ENCODE assay signal across 8 mouse cellular contexts in genomic region chr11:120932564-120933398, GRCm38 (mm10). TPM values are rescaled to one million over a fixed set of nuclear protein-coding genes. Genes with fewer than 3 reads are reported as not detected.
DNase-seq lines count a peak whose midpoint lies in the region; ATAC-seq and TF ChIP-seq lines count a peak whose summit lies in the region.

Gene Ccdc57, minus strand, starts transcription at chr11:120932872.

- DNase-seq in ES-E14 (ENCODE audit: low read depth, low spot score) = peak; percentile 89
- peak; percentile 88 for DNase-seq in cerebellum, adult 11 months
- DNase-seq in heart, postnatal 25 days (ENCODE audit: low spot score) = peak; percentile 71
- DNase-seq in layer of hippocampus, adult 2 months (ENCODE audit: low spot score in 2 of 2) = peak; percentile 89 to 94
- peak; percentile 96 for DNase-seq in lung, embryonic 14.5 days
- peak; percentile 78 for DNase-seq in thymus, adult 2 months

- peak; percentile 96 for ATAC-seq in forebrain, embryonic 15.5 days (replicated peaks)
- peak; percentile 96 for ATAC-seq in lung, embryonic 14.5 days (ENCODE audit: insufficient read depth)

- peak within 1 kb of the TSS; percentile 79 for H3K9ac ChIP-seq in ES-E14 (ENCODE audit: insufficient read depth, low read depth, low read length, poor library complexity, severe bottlenecking)
- H3K9ac ChIP-seq in forebrain, embryonic 15.5 days (replicated peaks) = peak within 1 kb of the TSS; percentile 75
- H3K9ac ChIP-seq in lung, embryonic 14.5 days = peak within 1 kb of the TSS; percentile 69

- no peaks in the 10 kb centered on the region for H3K4me1 ChIP-seq in ES-E14 (ENCODE audit: control insufficient read depth in 2 of 2, insufficient read depth in 2 of 2, low read length in 2 of 2, poor library complexity in 1 of 2)
- peaks cover 10% of the 10 kb centered on the region; the same call in 1 of the 2 replicates for H3K4me1 ChIP-seq in forebrain, embryonic 15.5 days
- no peaks in the 10 kb centered on the region; the same call in 1 of the 2 replicates for H3K4me1 ChIP-seq in lung, embryonic 14.5 days (ENCODE audit: insufficient read depth)
- H3K4me1 ChIP-seq in olfactory bulb, adult 2 months (ENCODE audit: control insufficient read depth, insufficient read depth, low read length) = peaks cover 9% of the 10 kb centered on the region
- H3K4me1 ChIP-seq in thymus, adult 2 months (replicated peaks; ENCODE audit: control insufficient read depth, insufficient read depth, low read length) = peaks cover 11% of the 10 kb centered on the region

- no peak within 1 kb of the TSS for H3K27ac ChIP-seq in ES-E14 (ENCODE audit: insufficient read depth, low read depth, low read length, poor library complexity, severe bottlenecking)
- H3K27ac ChIP-seq in forebrain, embryonic 15.5 days (replicated peaks) = 0 out of 2 replicates have a peak within 1 kb of the TSS, but pooled peaks have one; percentile 53
- H3K27ac ChIP-seq in layer of hippocampus, adult 2 months = peak within 1 kb of the TSS; percentile 91
- no peak within 1 kb of the TSS for H3K27ac ChIP-seq in lung, embryonic 14.5 days (ENCODE audit: low read depth)
- H3K27ac ChIP-seq in olfactory bulb, adult 2 months (ENCODE audit: insufficient read depth, low read depth, low read length) = peak within 1 kb of the TSS; percentile 76
- no peak within 1 kb of the TSS for H3K27ac ChIP-seq in thymus, adult 2 months (ENCODE audit: control insufficient read depth, insufficient read depth, low read length)

- peak within 1 kb of the TSS; percentile 60 for H3K4me2 ChIP-seq in forebrain, embryonic 15.5 days (replicated peaks)
- peak within 1 kb of the TSS; percentile 85 for H3K4me2 ChIP-seq in lung, embryonic 14.5 days

- no peak for TF ChIP-seq CTCF in layer of hippocampus, adult 2 months (conservative IDR thresholded peaks at IDR 0.05)
- TF ChIP-seq CTCF in lung, embryonic 14.5 days (IDR thresholded peaks at IDR 0.05; ENCODE audit: low read depth) = no peak
- no peak for TF ChIP-seq CTCF in olfactory bulb, adult 2 months (IDR thresholded peaks at IDR 0.05; ENCODE audit: insufficient read depth, low read depth, low read length)
- TF ChIP-seq CTCF in thymus, adult 2 months (IDR thresholded peaks at IDR 0.05; ENCODE audit: borderline replicate concordance, control insufficient read depth, extremely low read depth, insufficient read depth, low read length, poor library complexity) = 0 out of 2 replicates have a peak, but pooled peaks have one; percentile 12

- no peaks in the 10 kb centered on the region for H3K27me3 ChIP-seq in forebrain, embryonic 15.5 days
- no peaks in the 10 kb centered on the region for H3K27me3 ChIP-seq in lung, embryonic 14.5 days (ENCODE audit: insufficient read depth, low read length)
- H3K27me3 ChIP-seq in thymus, adult 2 months (ENCODE audit: control insufficient read depth, insufficient read depth, low read length) = no peaks in the 10 kb centered on the region

- in situ Hi-C loops in ES-E14 (cut with MboI; ENCODE audit: low sequenced_read_pairs in 2 of 2, unreplicated experiment in 2 of 2) = no loop called here

- H3K9me3 ChIP-seq in ES-E14 (ENCODE audit: control insufficient read depth, insufficient read depth, low read depth, low read length) = no peaks in the 10 kb centered on the region
- H3K9me3 ChIP-seq in forebrain, embryonic 15.5 days = no peaks in the 10 kb centered on the region
- H3K9me3 ChIP-seq in lung, embryonic 14.5 days (ENCODE audit: low read depth, low read length) = no peaks in the 10 kb centered on the region

- peak within 1 kb of the TSS; percentile 60 to 74 for H3K4me3 ChIP-seq in ES-E14 (ENCODE audit: insufficient read depth in 1 of 2, low read depth in 1 of 2, low read length in 2 of 2, poor library complexity in 1 of 2, severe bottlenecking in 1 of 2)
- peak within 1 kb of the TSS; percentile 85 for H3K4me3 ChIP-seq in forebrain, embryonic 15.5 days
- peak within 1 kb of the TSS; percentile 98 for H3K4me3 ChIP-seq in layer of hippocampus, adult 2 months
- H3K4me3 ChIP-seq in lung, embryonic 14.5 days (ENCODE audit: low read depth, low read length) = peak within 1 kb of the TSS; percentile 71
- peak within 1 kb of the TSS; percentile 85 for H3K4me3 ChIP-seq in olfactory bulb, adult 2 months (ENCODE audit: insufficient read depth, low read depth, low read length)
- peak within 1 kb of the TSS; percentile 71 for H3K4me3 ChIP-seq in thymus, adult 2 months (ENCODE audit: control insufficient read depth, insufficient read depth, low read length)

- 10% methylated on average over 44 of the region's 44 CpGs for WGBS in forebrain, embryonic 15.5 days
- 10% methylated on average over 44 of the region's 44 CpGs for WGBS in lung, embryonic 14.5 days
- 8% methylated on average over 44 of the region's 44 CpGs for WGBS in olfactory bulb, adult 2 months
- WGBS in thymus, adult 2 months = 12% methylated on average over 44 of the region's 44 CpGs

- H3K36me3 ChIP-seq in ES-E14 (ENCODE audit: control insufficient read depth, insufficient read depth, low read length, poor library complexity, severe bottlenecking) = no peaks in the 10 kb centered on the region; the same call in 1 of the 2 replicates
- no peaks in the 10 kb centered on the region for H3K36me3 ChIP-seq in forebrain, embryonic 15.5 days
- no peaks in the 10 kb centered on the region for H3K36me3 ChIP-seq in lung, embryonic 14.5 days (ENCODE audit: insufficient read depth)
- H3K36me3 ChIP-seq in thymus, adult 2 months (ENCODE audit: control insufficient read depth, insufficient read depth, low read length) = no peaks in the 10 kb centered on the region

- TF ChIP-seq POLR2A in olfactory bulb, adult 2 months (IDR thresholded peaks at IDR 0.05; ENCODE audit: insufficient read depth, low read depth, low read length) = peak; percentile 41; the same call in 1 of the 2 replicates
- no peak for TF ChIP-seq POLR2A in thymus, adult 2 months (IDR thresholded peaks at IDR 0.05; ENCODE audit: control insufficient read depth, extremely low read depth, insufficient read depth, low read length, poor library complexity)

- intact Hi-C loops in heart, postnatal 25 days (cut with DNase I) = no loop called here

TF ChIP-seq in ES-E14, 5 proteins besides CTCF, POLR2A, EP300 and RAD21:
- no peak for TF ChIP-seq ZNF384 (IDR thresholded peaks at IDR 0.05; ENCODE audit: low read depth, low read length)
- peak; percentile 92 for TF ChIP-seq HCFC1 (IDR thresholded peaks at IDR 0.05; ENCODE audit: borderline replicate concordance, insufficient read depth, low read length)

RNA-seq across cellular contexts. Expression of gene Ccdc57, which starts in this region (rescaled TPM):
- total RNA-seq in ES-E14 (2012; rRNA removed) = 1.8 and 3.0 TPM in 2 replicates
- polyA plus RNA-seq in forebrain, embryonic 15.5 days (2015; fragmentation: Nextera tagmentation; extraction: Ambion mirVana) = 6.7 and 7.0 TPM in 2 replicates
- 1 to 10 TPM; 1.2 to 1.3 TPM for total RNA-seq in heart, postnatal 25 days (2021)
- total RNA-seq in layer of hippocampus, adult 2 months (2021) = 1 to 10 TPM; 8.4 to 8.7 TPM
- 6.3 and 7.2 TPM in 2 replicates for polyA plus RNA-seq in lung, embryonic 14.5 days (2014; fragmentation: Nextera tagmentation; extraction: Ambion mirVana)
- polyA plus RNA-seq in olfactory bulb, adult 2 months (2012; ENCODE audit: insufficient read depth, insufficient read length, low replicate concordance, missing spikeins) = not detected in 2 replicates
- polyA plus RNA-seq in thymus, adult 2 months (2012; rRNA removed) = 1.6 and 1.7 TPM in 2 replicates

Comparison
In these comparisons a context has a peak if more than half of its experiments do, and no peak if none do; other contexts are left out.
1. H3K27ac ChIP-seq: peak in forebrain, embryonic 15.5 days (single experiment), layer of hippocampus, adult 2 months (single experiment) and olfactory bulb, adult 2 months (single experiment); none in ES-E14 (single experiment), lung, embryonic 14.5 days (single experiment) and thymus, adult 2 months (single experiment).
2. Peak in every context shown above with its lines, with median percentiles within 50 percentile points of each other: DNase-seq, H3K4me3 ChIP-seq and H3K9ac ChIP-seq.